Mouse (Mus musculus): Measurements from ENCODE around the gene Snrpa1. TPM values are rescaled to one million over a fixed set of nuclear protein-coding genes. Genes with fewer than 3 reads are reported as not detected.

The Snrpa1 gene
- total RNA-seq, 2 experiments from 2014 or later: 38.6 to 43.8 TPM

DNA sequence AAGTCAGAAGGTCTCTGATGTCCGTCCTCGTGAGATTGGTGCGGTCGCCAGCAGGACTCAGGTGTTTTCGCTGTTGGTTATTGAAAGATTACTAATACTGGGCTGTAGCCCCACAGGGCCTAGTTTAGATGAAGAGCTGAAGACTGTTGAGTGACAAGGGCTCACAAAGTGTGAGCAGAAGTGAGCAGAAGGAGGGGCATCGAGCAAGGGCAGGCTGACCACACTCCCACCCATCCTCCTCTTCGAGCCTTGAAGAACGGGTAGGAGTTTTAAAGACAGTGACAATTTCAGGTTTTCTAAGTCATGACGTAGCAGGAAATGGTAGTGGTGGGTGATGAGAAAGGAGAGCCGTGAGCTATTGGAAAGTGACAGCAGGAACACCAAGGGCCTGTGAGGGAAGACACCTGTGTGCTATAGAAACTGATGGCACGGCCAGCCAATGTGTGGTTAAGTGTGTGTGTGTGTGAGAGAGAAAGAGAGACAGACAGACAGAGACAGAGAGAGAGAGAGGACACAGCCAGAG is 57.1 kb downstream of the Snrpa1 start:
- no peak for DNase-seq

DNA sequence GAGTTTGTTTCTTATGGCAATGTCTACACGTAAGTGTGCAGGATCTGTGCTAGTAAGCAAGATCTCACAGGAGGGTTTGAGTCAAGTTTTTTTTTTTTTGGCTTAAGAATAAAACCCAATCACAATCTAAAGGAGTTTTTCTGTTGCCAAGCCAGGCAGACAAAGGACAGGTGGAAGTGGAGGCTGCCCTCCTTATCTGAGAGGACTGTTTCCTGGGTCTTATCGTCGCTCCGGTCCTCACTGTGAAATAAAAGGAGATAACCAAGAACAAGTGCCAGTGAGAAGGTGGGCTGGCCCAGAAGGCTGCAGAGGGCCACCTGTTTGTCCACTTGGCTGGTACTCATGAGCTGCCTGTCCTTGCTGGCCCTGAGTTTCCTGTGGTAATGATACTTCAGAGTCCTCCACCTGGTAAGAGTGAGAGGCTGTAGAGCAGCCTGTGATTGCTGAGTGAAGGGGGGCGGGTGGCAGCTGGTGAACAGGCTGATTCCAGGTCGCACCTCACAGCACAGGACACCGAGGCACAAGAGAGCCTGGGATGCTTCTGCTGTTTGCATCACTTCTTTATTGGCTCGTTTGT is 58.2 kb downstream of the Snrpa1 start:
- DNase-seq: no peak

DNA sequence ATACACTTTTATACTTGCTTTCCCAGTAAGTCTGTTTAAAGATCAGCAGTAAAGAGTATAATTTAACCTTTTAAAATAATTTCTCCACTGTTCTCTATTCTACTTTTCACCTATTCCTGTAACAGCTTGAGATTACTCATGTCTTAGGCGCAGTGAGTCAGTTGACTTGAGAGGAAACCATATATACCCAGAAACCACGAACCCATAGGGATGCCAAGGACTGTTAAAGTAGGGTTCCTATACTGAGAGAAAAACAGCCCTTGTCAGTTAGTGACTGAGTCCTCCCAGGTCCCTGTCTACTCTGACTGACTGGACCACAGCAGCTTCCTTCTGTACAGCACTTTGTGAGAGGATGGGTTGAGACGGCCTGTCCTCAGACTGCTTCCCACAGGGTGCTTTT is 59.2 kb downstream of the Snrpa1 start:
- DNase-seq: no peak

DNA sequence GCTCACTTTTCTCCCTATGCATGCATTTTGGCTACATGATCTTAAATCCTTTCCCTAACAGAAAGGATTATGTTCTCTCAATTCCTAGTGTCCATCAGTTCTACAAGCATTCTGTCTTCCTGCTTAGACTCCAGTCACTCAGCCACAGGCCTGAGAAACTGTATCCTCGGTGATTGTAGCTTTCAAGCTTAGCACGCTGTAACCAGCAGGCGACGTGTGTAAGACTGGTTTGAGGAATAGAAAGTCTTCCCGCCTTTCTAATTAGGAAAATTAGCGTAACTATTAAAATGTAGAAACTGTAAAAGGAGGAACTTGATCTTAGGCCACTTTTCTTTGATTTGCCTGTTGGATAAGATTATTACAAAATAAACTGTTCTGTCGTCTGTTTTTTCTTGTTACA is 60.0 kb downstream of the Snrpa1 start:
- no peak for DNase-seq

DNA sequence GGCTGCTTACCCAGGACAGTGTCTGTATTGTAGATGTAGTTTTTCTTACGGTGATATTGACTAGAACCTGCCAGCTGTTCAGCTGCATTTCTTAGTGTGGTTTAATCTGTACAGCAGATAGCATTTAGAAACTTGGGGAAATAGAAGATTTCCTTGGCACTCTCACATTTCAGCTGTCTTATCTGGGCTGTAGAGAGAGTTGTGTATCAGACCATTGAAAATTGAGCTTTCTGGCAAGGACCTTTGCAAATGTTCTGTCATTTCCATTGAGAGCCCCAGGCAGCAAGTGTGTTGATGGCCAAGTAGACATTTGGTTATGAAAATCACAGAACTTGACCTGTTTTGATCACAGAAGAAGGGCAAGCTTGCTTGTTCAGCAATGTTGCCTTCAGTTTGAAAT is 61.3 kb downstream of the Snrpa1 start:
- DNase-seq: no peak

DNA sequence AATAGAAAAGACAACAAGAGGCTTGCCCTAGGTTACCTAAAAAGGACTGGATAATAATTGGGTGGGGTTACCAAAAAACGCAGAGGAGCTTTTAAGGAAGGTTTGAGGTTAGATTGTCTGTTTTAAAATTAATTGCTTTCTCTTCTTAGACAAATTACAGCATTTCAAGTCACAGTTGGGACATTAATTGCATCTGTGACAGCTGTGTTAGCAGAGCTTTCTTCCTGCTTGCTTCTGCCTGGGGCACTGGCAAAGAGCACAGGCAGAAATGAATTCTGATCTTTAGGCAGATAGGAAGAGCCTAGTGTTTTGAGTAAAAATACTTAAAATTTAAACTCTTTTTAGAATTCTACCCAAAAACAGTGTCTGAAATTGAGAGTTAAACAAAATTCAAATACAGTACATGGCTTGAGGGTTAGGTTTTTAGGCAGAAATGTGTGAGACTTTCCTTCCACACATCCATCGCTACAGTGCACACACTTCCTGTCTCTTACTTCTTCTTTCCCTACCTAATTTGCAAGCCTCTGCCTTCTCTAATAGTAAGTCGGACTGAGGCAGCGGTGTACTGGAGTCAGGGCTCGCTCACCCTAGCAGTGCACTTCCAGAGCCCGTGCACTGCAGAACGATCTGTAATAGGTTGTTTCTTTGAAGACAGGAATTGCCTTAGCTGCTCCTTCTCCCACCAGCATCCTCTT is 62.0 kb downstream of the Snrpa1 start:
- DNase-seq: no peak

Other genes starting within 250 kb of the Snrpa1 start
- 10 to 100 TPM; 33.7 to 39.1 TPM for gene Pcsk6, start 197.3 kb upstream of the Snrpa1 start, total RNA-seq (2021)
- not detected for gene Gm45213, start 15.4 kb upstream of the Snrpa1 start, total RNA-seq (2021)
- gene Selenos, start 20.6 kb downstream of the Snrpa1 start, total RNA-seq (2021): 10 to 100 TPM; 65.2 to 79.5 TPM
- 10 to 100 TPM; 19.7 to 20.1 TPM for gene Chsy1, start 50.5 kb downstream of the Snrpa1 start, total RNA-seq (2021)